Mouse (Mus musculus) ZHBTc4 (cell line): Measurements from ENCODE around the gene Acsm4.

Experiments used
- DNase-seq: peaks from one replicate; pipeline ENCODE4 v3.0.0-alpha.2; 2011; ENCODE audit warnings: low read depth, low spot score

Gene Acsm4

GRCm38 (mm10) chr7:119762166-119762697 is 72.4 kb downstream of the Acsm4 start:
- no peak for DNase-seq
